Mouse (Mus musculus) forebrain, embryonic 10.5 days (tissue): ENCODE data around the gene Olfr456. TPM values are rescaled to one million over a fixed set of nuclear protein-coding genes. Genes with fewer than 3 reads are reported as not detected.

ENCODE experiments used
- polyA plus RNA-seq: library from polyadenylated mRNA; unstranded; fragments of >200 nt; fragmentation: Nextera tagmentation; extraction: Ambion mirVana; gene quantifications from 2 replicates; pipeline ENCODE4 v1.2.1, GENCODE M21; 2016

The Olfr456 gene
- polyA plus RNA-seq, 1 experiment from 2014 or later, result not detected

Other genes with a start within 250 kb of the Olfr456 start
- 18.3 and 18.5 TPM in 2 replicates for gene Gstk1, start 241.3 kb downstream of the Olfr456 start, polyA plus RNA-seq
- gene Tmem139, start 225.2 kb downstream of the Olfr456 start, polyA plus RNA-seq, result 0.36 and 0.41 TPM in 2 replicates
- 80.3 and 83.9 TPM in 2 replicates for gene Casp2, start 222.2 kb downstream of the Olfr456 start, polyA plus RNA-seq
- gene Clcn1, start 200.5 kb downstream of the Olfr456 start, polyA plus RNA-seq, result 1.2 and 1.5 TPM in 2 replicates
- gene Fam131b, start 162.6 kb downstream of the Olfr456 start, polyA plus RNA-seq, result 1.5 and 1.6 TPM in 2 replicates
- gene Zyx, start 137.6 kb downstream of the Olfr456 start, polyA plus RNA-seq, result 79.3 and 80.8 TPM in 2 replicates
- 1.8 and 2.0 TPM in 2 replicates for gene Epha1, start 113.9 kb downstream of the Olfr456 start, polyA plus RNA-seq
- gene Tas2r143, start 87.0 kb downstream of the Olfr456 start, polyA plus RNA-seq, result not detected in 2 replicates
- not detected in 2 replicates for gene Tas2r135, start 81.8 kb downstream of the Olfr456 start, polyA plus RNA-seq
- not detected in 2 replicates for gene Tas2r126, start 52.7 kb downstream of the Olfr456 start, polyA plus RNA-seq
- gene Olfr458, start 22.0 kb downstream of the Olfr456 start, polyA plus RNA-seq, result not detected in 2 replicates
- not detected in 2 replicates for gene Olfr457, start 10.9 kb downstream of the Olfr456 start, polyA plus RNA-seq
- gene Olfr455, start 60.4 kb upstream of the Olfr456 start, polyA plus RNA-seq, result not detected in 2 replicates
- gene Tcaf3, start 110.5 kb upstream of the Olfr456 start, polyA plus RNA-seq, result not detected in 2 replicates
- gene Tcaf2, start 158.0 kb upstream of the Olfr456 start, polyA plus RNA-seq, result 4.4 and 5.0 TPM in 2 replicates
- 97.3 and 99.4 TPM in 2 replicates for gene Tcaf1, start 222.9 kb upstream of the Olfr456 start, polyA plus RNA-seq